Mouse (Mus musculus): Measurements from ENCODE around the gene Mfsd2a.

The Mfsd2a gene

GRCm38 (mm10) chr4:122978850-122979249 is 17.9 kb upstream of the Mfsd2a start:
- no peak for DNase-seq (ENCODE audit: low spot score)

GRCm38 (mm10) chr4:122976885-122977284 is 15.9 kb upstream of the Mfsd2a start:
- DNase-seq (ENCODE audit: low spot score): no peak

- DNase-seq (ENCODE audit: low spot score): no peak
Observed at GRCm38 (mm10) chr4:122974976-122975520, 14.1 kb upstream of the Mfsd2a start.

GRCm38 (mm10) chr4:122972056-122972455 is 11.1 kb upstream of the Mfsd2a start:
- DNase-seq (ENCODE audit: low spot score): no peak

GRCm38 (mm10) chr4:122971646-122972045 is 10.7 kb upstream of the Mfsd2a start:
- DNase-seq (ENCODE audit: low spot score): no peak

- DNase-seq (ENCODE audit: low spot score): no peak
Observed at GRCm38 (mm10) chr4:122971191-122971590, 10.2 kb upstream of the Mfsd2a start.

GRCm38 (mm10) chr4:122968106-122968505 is 7.1 kb upstream of the Mfsd2a start:
- DNase-seq (ENCODE audit: low spot score): no peak

- DNase-seq (ENCODE audit: low spot score): no peak
Observed at GRCm38 (mm10) chr4:122962751-122963150, 1.8 kb upstream of the Mfsd2a start.

- DNase-seq (ENCODE audit: low spot score): no peak
Observed at GRCm38 (mm10) chr4:122961589-122961988, 601 bp upstream of the Mfsd2a start.

- no peak for DNase-seq (ENCODE audit: low spot score)
Observed at GRCm38 (mm10) chr4:122960321-122961099, 478 bp downstream of the Mfsd2a start.

- no peak for DNase-seq (ENCODE audit: low spot score)
Observed at GRCm38 (mm10) chr4:122959816-122960215, 1.2 kb downstream of the Mfsd2a start.

- DNase-seq (ENCODE audit: low spot score): no peak
Observed at GRCm38 (mm10) chr4:122958491-122959031, 2.4 kb downstream of the Mfsd2a start.

GRCm38 (mm10) chr4:122956301-122956700 is 4.7 kb downstream of the Mfsd2a start:
- DNase-seq (ENCODE audit: low spot score): no peak

- DNase-seq (ENCODE audit: low spot score): peak; percentile 92
Observed at GRCm38 (mm10) chr4:122955412-122956136, 5.4 kb downstream of the Mfsd2a start.

GRCm38 (mm10) chr4:122954680-122955411 is 6.1 kb downstream of the Mfsd2a start:
- no peak for DNase-seq (ENCODE audit: low spot score)

GRCm38 (mm10) chr4:122949096-122949495 is 11.9 kb downstream of the Mfsd2a start:
- DNase-seq (ENCODE audit: low spot score): no peak

- no peak for DNase-seq (ENCODE audit: low spot score)
Observed at GRCm38 (mm10) chr4:122947223-122947622, 13.8 kb downstream of the Mfsd2a start.

- no peak for DNase-seq (ENCODE audit: low spot score)
Observed at GRCm38 (mm10) chr4:122944408-122944807, 16.6 kb downstream of the Mfsd2a start.

- DNase-seq (ENCODE audit: low spot score): no peak
Observed at GRCm38 (mm10) chr4:122939048-122939796, 21.8 kb downstream of the Mfsd2a start.

GRCm38 (mm10) chr4:122937489-122937888 is 23.5 kb downstream of the Mfsd2a start:
- no peak for DNase-seq (ENCODE audit: low spot score)

- no peak for DNase-seq (ENCODE audit: low spot score)
Observed at GRCm38 (mm10) chr4:122935466-122936099, 25.4 kb downstream of the Mfsd2a start.

All from urinary bladder, postnatal 14 days (tissue).